Mouse (Mus musculus): ENCODE data around the gene Gpm6a. TPM values are rescaled to one million over a fixed set of nuclear protein-coding genes. Genes with fewer than 3 reads are reported as not detected.

Gpm6a gene
- 1.3 and 1.5 TPM in 2 replicates for polyA plus RNA-seq (2012; rRNA removed)

GRCm38 (mm10) chr8:54954741-54955455 lies at the start of gene Gpm6a:
TSS of gene Gpm6a (plus strand) at chr8:54954843.

Other genes starting within 250 kb of the Gpm6a start
- gene Wdr17, start 67.7 kb upstream of the Gpm6a start, polyA plus RNA-seq (2012; rRNA removed): 0.03 and 0.05 TPM in 2 replicates

Measured in liver, embryonic 18 days (tissue).